Mouse (Mus musculus) kidney, adult 2 months (tissue): ENCODE results near the gene Tmem176a.

Source experiments
- CTCF ChIP-seq: fragments of 200-500 bp; conservative IDR thresholded peaks from 2 replicates; pipeline ENCODE4 v1.5.1; 2011; ENCODE audit warnings: low read depth, mild to moderate bottlenecking, control low read depth, low read length, moderate library complexity, mixed read lengths; ENCODE audit not compliant: insufficient read depth, insufficient read length
- POLR2A ChIP-seq: fragments of 200-500 bp; IDR thresholded peaks from one replicate; pipeline ENCODE4 v1.6.1; 2011; ENCODE audit warnings: low read depth, low read length, control low read depth

DNA sequence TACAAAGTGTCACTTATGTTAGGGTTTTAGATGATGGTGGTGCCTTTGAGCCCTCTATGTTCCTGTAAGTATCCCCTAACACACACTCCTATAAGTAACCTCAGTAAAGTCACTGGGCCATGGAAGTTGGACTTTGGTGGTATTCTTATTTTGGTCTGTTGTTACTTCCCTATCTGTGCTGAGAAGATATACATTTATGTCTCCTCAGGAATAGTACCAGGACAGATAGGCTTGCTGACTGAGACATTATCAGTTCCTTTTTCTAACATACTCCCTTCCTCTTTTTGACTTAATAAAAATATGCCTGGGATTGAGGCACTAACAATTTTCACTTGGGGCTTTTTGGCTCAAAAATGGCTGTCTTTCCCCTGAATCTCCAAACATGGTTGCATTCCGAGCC is 8.3 kb upstream of the Tmem176a start:
- TF ChIP-seq CTCF = no peak
- no peak for TF ChIP-seq POLR2A
